Mouse (Mus musculus) liver, embryonic 16.5 days (tissue): ENCODE data around the gene Rbms2. TPM values are rescaled to one million over a fixed set of nuclear protein-coding genes. Genes with fewer than 3 reads are reported as not detected.
"Not testable (repeated sequence)": the region's sequence is repeated elsewhere in the genome, so short reads cannot be mapped to it uniquely, and the experiment has no call there.

Experiments used
- ATAC-seq: fragments of 200-750 bp; cut with Nextera tagmentation; 2 replicates; pipeline ENCODE4 v1.8.0; 2017; ENCODE audit warnings: low read depth, mild to moderate bottlenecking, moderate number of reproducible peaks, moderate library complexity
- H3K27ac ChIP-seq: fragments of 300-500 bp; sonication (generic); 2 replicates; pipeline ENCODE4 v1.5.1; 2014; ENCODE audit warnings: mild to moderate bottlenecking, low read length
- H3K27me3 ChIP-seq: fragments of 300-500 bp; sonication (generic); 2 replicates; pipeline ENCODE4 v1.6.1; 2014; ENCODE audit warnings: low read depth, low read length, mixed read lengths; ENCODE audit not compliant: control insufficient read depth, insufficient read depth
- H3K36me3 ChIP-seq: fragments of 300-500 bp; sonication (generic); 2 replicates; pipeline ENCODE4 v1.6.1; 2014; ENCODE audit warnings: mild to moderate bottlenecking; ENCODE audit not compliant: control insufficient read depth, insufficient read depth
- H3K4me1 ChIP-seq: fragments of 300-500 bp; sonication (generic); 2 replicates; pipeline ENCODE4 v1.6.1; 2014; ENCODE audit warnings: low read depth, low read length, mixed read lengths; ENCODE audit not compliant: control insufficient read depth
- H3K4me2 ChIP-seq: fragments of 300-500 bp; sonication (generic); 2 replicates; pipeline ENCODE4 v1.6.1; 2014; ENCODE audit warnings: low read depth, low read length, mixed read lengths
- H3K4me3 ChIP-seq: fragments of 300-500 bp; sonication (generic); 2 replicates; pipeline ENCODE4 v1.5.1; 2014; ENCODE audit warnings: low read depth, mild to moderate bottlenecking, low read length
- H3K9ac ChIP-seq: fragments of 300-500 bp; sonication (generic); 2 replicates; pipeline ENCODE4 v1.6.1; 2014; ENCODE audit warnings: low read depth, low read length
- H3K9me3 ChIP-seq: fragments of 300-500 bp; sonication (generic); replicated peaks from 2 replicates; pipeline ENCODE4 v1.6.1; 2016; ENCODE audit warnings: low read length; ENCODE audit not compliant: control insufficient read depth
- WGBS: fragments of 180-500 bp; shearing (Covaris S2); extraction: QIAGEN DNeasy Blood & Tissue Kit; methylation state at CpG from one replicate; pipeline ENCODE4 v1.1.7; 2014; ENCODE audit not compliant: insufficient replicate concordance; 5-methylcytosine and 5-hydroxymethylcytosine counted together
- polyA plus RNA-seq: library from polyadenylated mRNA; unstranded; fragments of >200 nt; fragmentation: Nextera tagmentation; extraction: Ambion mirVana; gene quantifications from 2 replicates; pipeline ENCODE4 v1.2.1, GENCODE M21; 2015

The Rbms2 gene
- polyA plus RNA-seq, 1 experiment from 2014 or later: 7.3 TPM

- Histone ChIP-seq H3K4me2 (peak overlapping the region; percentile 97), H3K4me1 (peaks cover 18% of the 10 kb centered on the region), H3K36me3 (no peaks in the 10 kb centered on the region), H3K9me3 (no peaks in the 10 kb centered on the region), H3K27me3 (peaks cover 27% of the 10 kb centered on the region), H3K4me3 (peak overlapping the region; percentile 71), H3K27ac (peak overlapping the region; percentile 65), H3K9ac (peak overlapping the region; percentile 67)
- ATAC-seq: peak; percentile 85
- WGBS: 2% methylated on average over 68 of the region's 79 CpGs
Observed at GRCm38 (mm10) chr10:128194551-128195461, 14.7 kb upstream of the Rbms2 start.

GRCm38 (mm10) chr10:128194024-128194550, 14.0 kb upstream of the Rbms2 start, which contains the start of gene Gls2:
TSS of gene Gls2 (plus strand) at chr10:128194457.
- peaks cover 18% of the 10 kb centered on the region for H3K4me1 ChIP-seq
- H3K27ac ChIP-seq: peak within 1 kb of the TSS; percentile 65
- no peaks in the 10 kb centered on the region for H3K9me3 ChIP-seq
- H3K27me3 ChIP-seq: peaks cover 27% of the 10 kb centered on the region
- peak within 1 kb of the TSS; percentile 97 for H3K4me2 ChIP-seq
- H3K36me3 ChIP-seq: no peaks in the 10 kb centered on the region
- H3K4me3 ChIP-seq: peak within 1 kb of the TSS; percentile 71
- WGBS: under 1% methylated on average over 46 of the region's 46 CpGs
- peak within 1 kb of the TSS; percentile 67 for H3K9ac ChIP-seq
- ATAC-seq: peak; percentile 94

- H3K4me2 ChIP-seq: no peak overlapping the region
- H3K27me3 ChIP-seq: peaks cover 27% of the 10 kb centered on the region
- H3K9me3 ChIP-seq: no peaks in the 10 kb centered on the region
- ATAC-seq: no peak
- WGBS: 75% methylated on average over 6 of the region's 6 CpGs
- H3K36me3 ChIP-seq: no peaks in the 10 kb centered on the region
- no peak overlapping the region for H3K27ac ChIP-seq
- H3K4me3 ChIP-seq: no peak overlapping the region
- H3K4me1 ChIP-seq: peaks cover 22% of the 10 kb centered on the region
- H3K9ac ChIP-seq: no peak overlapping the region
Observed at GRCm38 (mm10) chr10:128193113-128193512, 13.0 kb upstream of the Rbms2 start.

GRCm38 (mm10) chr10:128192030-128192766, 12.1 kb upstream of the Rbms2 start:
- H3K9ac ChIP-seq, H3K4me2 ChIP-seq: not testable (repeated sequence)

GRCm38 (mm10) chr10:128191472-128191871, 11.4 kb upstream of the Rbms2 start:
- peaks cover 37% of the 10 kb centered on the region for H3K4me1 ChIP-seq
- 31% methylated on average over 2 of the region's 2 CpGs for WGBS
- H3K36me3 ChIP-seq: no peaks in the 10 kb centered on the region
- no peak overlapping the region for H3K4me2 ChIP-seq
- H3K4me3 ChIP-seq: no peak overlapping the region
- no peak overlapping the region for H3K27ac ChIP-seq
- no peak overlapping the region for H3K9ac ChIP-seq
- no peaks in the 10 kb centered on the region for H3K9me3 ChIP-seq
- no peak for ATAC-seq
- peaks cover 24% of the 10 kb centered on the region for H3K27me3 ChIP-seq

More at GRCm38 (mm10) chr10:128192030-128192766, 12.1 kb upstream of the Rbms2 start:
- H3K36me3 ChIP-seq, H3K9me3 ChIP-seq, H3K27ac ChIP-seq, H3K4me3 ChIP-seq, ATAC-seq: not testable (repeated sequence)
- Histone ChIP-seq H3K4me1 (peaks cover 30% of the 10 kb centered on the region), H3K27me3 (peaks cover 27% of the 10 kb centered on the region)
- WGBS: 71% methylated on average over 3 of the region's 3 CpGs

DNA sequence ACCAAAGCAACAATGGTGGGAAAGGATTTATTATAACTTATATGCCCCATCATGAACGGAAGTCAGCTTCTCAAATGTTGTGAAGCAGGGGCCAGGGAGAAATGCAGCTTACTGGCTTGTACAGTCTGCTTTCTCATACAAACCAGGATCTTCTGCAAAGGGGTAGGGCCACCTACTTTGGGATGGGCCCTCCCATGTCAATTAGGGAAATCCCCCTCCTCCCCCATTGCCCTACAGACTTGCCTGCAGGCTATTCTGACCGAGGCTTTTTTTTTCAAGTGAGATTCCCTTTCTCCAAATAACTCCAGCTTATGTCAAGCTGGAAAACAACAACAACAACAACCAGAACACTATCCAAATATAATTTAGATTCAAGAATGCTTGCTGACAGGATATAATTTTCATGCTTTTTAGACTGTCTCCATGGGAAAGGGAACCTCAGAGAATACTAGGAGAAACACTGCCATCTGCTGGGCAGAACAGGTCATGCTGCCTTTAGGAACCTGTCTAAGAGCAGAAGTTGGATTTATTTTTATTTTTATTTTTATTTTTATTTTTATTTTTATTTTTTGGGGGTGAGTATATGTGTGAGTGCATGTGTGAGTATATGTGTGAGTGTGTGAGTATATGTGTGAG, 8.3 kb upstream of the Rbms2 start:
- no peak overlapping the region for H3K9ac ChIP-seq
- no peaks in the 10 kb centered on the region for H3K9me3 ChIP-seq
- WGBS: 48% methylated on average over 2 of the region's 2 CpGs
- no peak overlapping the region for H3K4me2 ChIP-seq
- H3K4me1 ChIP-seq: peaks cover 21% of the 10 kb centered on the region
- H3K36me3 ChIP-seq: no peaks in the 10 kb centered on the region
- H3K27ac ChIP-seq: peak overlapping the region; percentile 87; the same call in 1 of the 2 replicates
- ATAC-seq: no peak
- H3K4me3 ChIP-seq: no peak overlapping the region
- H3K27me3 ChIP-seq: peaks cover 4% of the 10 kb centered on the region; the same call in 1 of the 2 replicates

DNA sequence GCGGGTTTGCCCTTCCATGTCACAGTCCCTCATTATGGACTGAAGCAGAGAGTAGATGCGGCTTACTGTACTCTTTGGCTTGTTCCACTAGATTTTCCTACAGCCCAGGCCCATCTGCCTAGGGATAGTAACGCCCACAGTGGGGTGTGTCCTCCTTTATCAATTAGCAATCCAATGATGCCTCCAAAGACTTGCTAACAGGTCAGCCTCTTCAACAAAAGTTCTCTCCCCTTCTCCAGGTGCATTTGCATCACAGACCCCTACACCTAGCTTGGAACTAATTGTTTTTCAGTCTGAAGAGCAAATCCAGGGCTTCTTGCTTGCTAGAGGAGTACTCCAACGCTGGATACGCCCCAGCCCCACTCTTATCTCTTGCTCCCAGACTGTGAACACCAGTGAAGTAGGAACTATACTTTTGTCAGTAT, 7.1 kb upstream of the Rbms2 start:
- WGBS: 39% methylated on average over 5 of the region's 5 CpGs
- Histone ChIP-seq H3K36me3 (no peaks in the 10 kb centered on the region), H3K9me3 (no peaks in the 10 kb centered on the region), H3K27ac (peak overlapping the region; percentile 87), H3K4me3 (peak overlapping the region; percentile 26), H3K4me1 (peaks cover 19% of the 10 kb centered on the region), H3K27me3 (no peaks in the 10 kb centered on the region), H3K4me2 (peak overlapping the region; percentile 50), H3K9ac (peak overlapping the region; percentile 28; the same call in 1 of the 2 replicates)
- ATAC-seq: peak; percentile 87

- no peaks in the 10 kb centered on the region for H3K27me3 ChIP-seq
- H3K9ac ChIP-seq: no peak overlapping the region
- H3K9me3 ChIP-seq: no peaks in the 10 kb centered on the region
- H3K4me3 ChIP-seq: no peak overlapping the region
- WGBS: 57% methylated on average over 2 of the region's 2 CpGs
- ATAC-seq: peak; percentile 23
- no peaks in the 10 kb centered on the region for H3K36me3 ChIP-seq
- no peak overlapping the region for H3K27ac ChIP-seq
- H3K4me1 ChIP-seq: peaks cover 19% of the 10 kb centered on the region
- no peak overlapping the region for H3K4me2 ChIP-seq
Observed at GRCm38 (mm10) chr10:128185959-128186358, 5.9 kb upstream of the Rbms2 start.
